Mouse (Mus musculus) CH12.LX (cell line): ENCODE measurements around the gene Prim2. TPM values are rescaled to one million over a fixed set of nuclear protein-coding genes. Genes with fewer than 3 reads are reported as not detected.

Source experiments
- DNase-seq: peaks from one replicate; pipeline ENCODE4 v3.0.0-alpha.2; 2013; ENCODE audit errors: extremely low read depth
- H3K27ac ChIP-seq: 2 replicates; pipeline ENCODE4 v1.5.1; 2012; ENCODE audit warnings: low read depth, mild to moderate bottlenecking, control low read depth, moderate library complexity; ENCODE audit not compliant: insufficient read depth
- H3K27me3 ChIP-seq: replicated peaks from 2 replicates; pipeline ENCODE3; 2012; ENCODE audit warnings: inconsistent platforms
- H3K36me3 ChIP-seq, 2 experiments: replicated peaks in 1 of 2; 2 replicates each; pipeline versions ENCODE3 to v1.6.1; 2012; ENCODE audit warnings: inconsistent platforms in 1 of 2, low read length in 1 of 2, mild to moderate bottlenecking in 1 of 2, mixed read lengths in 1 of 2, moderate library complexity in 1 of 2; ENCODE audit not compliant: control insufficient read depth in 1 of 2, insufficient read depth in 1 of 2
- H3K4me1 ChIP-seq, 2 experiments: 2 replicates each; pipeline ENCODE4 v1.6.1; 2012; ENCODE audit warnings: inconsistent platforms in 1 of 2, moderate library complexity in 1 of 2; ENCODE audit not compliant: insufficient read depth in 2 of 2, control insufficient read depth in 1 of 2
- H3K4me2 ChIP-seq: 2 replicates; pipeline ENCODE4 v1.6.1; 2012; ENCODE audit warnings: low read depth, mild to moderate bottlenecking, control low read depth; ENCODE audit not compliant: poor library complexity, insufficient read depth, severe bottlenecking
- H3K4me3 ChIP-seq, 3 experiments: fragments of 150-350 bp in 1 of 3; sonication (generic) in 1 of 3; replicated peaks in 1 of 3; 2 replicates each; pipeline versions ENCODE3 to v1.5.1; 2011 to 2012; ENCODE audit warnings: low read depth in 2 of 3, low read length in 2 of 3, mild to moderate bottlenecking in 2 of 3, moderate library complexity in 2 of 3, control low read depth in 1 of 3, improper control_type of control experiment in 1 of 3, inconsistent platforms in 1 of 3, mixed read lengths in 1 of 3; ENCODE audit not compliant: poor library complexity in 1 of 3
- H3K79me2 ChIP-seq: replicated peaks from 2 replicates; pipeline ENCODE4 v1.6.1; 2012; ENCODE audit warnings: mild to moderate bottlenecking, moderate library complexity; ENCODE audit not compliant: control insufficient read depth, poor library complexity, insufficient read depth, severe bottlenecking; ENCODE audit errors: extremely low read depth
- H3K9ac ChIP-seq: 2 replicates; pipeline ENCODE4 v1.6.1; 2012; ENCODE audit warnings: low read depth, mild to moderate bottlenecking, control low read depth, moderate library complexity; ENCODE audit not compliant: insufficient read depth
- H3K9me3 ChIP-seq: replicated peaks from 2 replicates; pipeline ENCODE3; 2012; ENCODE audit warnings: low read length, inconsistent platforms, mixed read lengths
- BHLHE40 ChIP-seq: IDR thresholded peaks from 2 replicates; pipeline ENCODE4 v1.6.1; 2011; ENCODE audit warnings: mild to moderate bottlenecking, low read depth, low read length, improper control_type of control experiment
- CHD2 ChIP-seq: IDR thresholded peaks from 2 replicates; pipeline ENCODE4 v1.6.1; 2011; ENCODE audit warnings: low read length, improper control_type of control experiment
- E2F4 ChIP-seq: IDR thresholded peaks from 2 replicates; pipeline ENCODE4 v1.6.1; 2011; ENCODE audit warnings: low read depth, low read length, improper control_type of control experiment; ENCODE audit not compliant: insufficient replicate concordance
- GABPA ChIP-seq: IDR thresholded peaks from 2 replicates; pipeline ENCODE4 v1.6.1; 2012; ENCODE audit warnings: low read depth, low read length, improper control_type of control experiment, inconsistent platforms; ENCODE audit not compliant: insufficient replicate concordance
- IRF4 ChIP-seq: IDR thresholded peaks from 2 replicates; pipeline ENCODE4 v1.6.1; 2014; ENCODE audit warnings: low read depth, mild to moderate bottlenecking, inconsistent platforms, low read length, improper control_type of control experiment
- JUN ChIP-seq: IDR thresholded peaks from 2 replicates; pipeline ENCODE4 v1.6.1; 2011; ENCODE audit warnings: low read depth, mild to moderate bottlenecking, low read length, improper control_type of control experiment, moderate library complexity; ENCODE audit not compliant: insufficient read depth
- MAFK ChIP-seq: IDR thresholded peaks from 2 replicates; pipeline ENCODE4 v1.6.1; 2011; ENCODE audit warnings: low read length, improper control_type of control experiment; ENCODE audit not compliant: insufficient replicate concordance
- MAZ ChIP-seq: IDR thresholded peaks from 2 replicates; pipeline ENCODE4 v1.6.1; 2012; ENCODE audit warnings: low read depth, mild to moderate bottlenecking, inconsistent platforms, low read length, improper control_type of control experiment, moderate library complexity
- MEF2A ChIP-seq: IDR thresholded peaks from 2 replicates; pipeline ENCODE4 v1.6.1; 2014; ENCODE audit warnings: low read depth, mild to moderate bottlenecking, inconsistent platforms, low read length, improper control_type of control experiment, borderline replicate concordance
- MXI1 ChIP-seq: IDR thresholded peaks from 2 replicates; pipeline ENCODE4 v1.6.1; 2011; ENCODE audit warnings: mild to moderate bottlenecking, low read depth, low read length, improper control_type of control experiment
- PAX5 ChIP-seq: IDR thresholded peaks from 2 replicates; pipeline ENCODE4 v1.6.1; 2012; ENCODE audit warnings: low read length, inconsistent platforms, mixed read lengths
- POLR2A ChIP-seq: IDR thresholded peaks from 2 replicates; pipeline ENCODE4 v1.6.1; 2011; ENCODE audit warnings: low read depth, mild to moderate bottlenecking, improper control_type of control experiment, low read length
- POLR2AphosphoS2 ChIP-seq: IDR thresholded peaks from 2 replicates; pipeline ENCODE4 v1.6.1; 2011; ENCODE audit warnings: low read depth, low read length, improper control_type of control experiment
- SMC3 ChIP-seq: IDR thresholded peaks from 2 replicates; pipeline ENCODE4 v1.6.1; 2011; ENCODE audit warnings: low read depth, low read length, improper control_type of control experiment
- TBP ChIP-seq: conservative IDR thresholded peaks from 2 replicates; pipeline ENCODE4 v1.6.1; 2011; ENCODE audit warnings: low read depth, low read length, improper control_type of control experiment
- ZC3H11A ChIP-seq: IDR thresholded peaks from 2 replicates; pipeline ENCODE4 v1.6.1; 2012; ENCODE audit warnings: low read depth, mild to moderate bottlenecking, inconsistent platforms, low read length, improper control_type of control experiment
- ZKSCAN1 ChIP-seq: IDR thresholded peaks from 2 replicates; pipeline ENCODE4 v1.6.1; 2012; ENCODE audit warnings: low read depth, inconsistent platforms, low read length, improper control_type of control experiment, borderline replicate concordance
- dilution Hi-C: fragments of 300-500 bp; cut with MboI; formaldehyde crosslinking; loops from 2 replicates; pipeline ENCODE4 v1.14.3; 2020; ENCODE audit warnings: low sequenced_read_pairs; ENCODE audit not compliant: extremely low pct_unique_long_range_greater_than_20kb, extremely low pct_ligation_motif_present
- in situ Hi-C: fragments of 300-500 bp; cut with MboI; formaldehyde crosslinking; loops from 3 replicates; pipeline ENCODE4 v1.14.3; 2019; ENCODE audit warnings: low sequenced_read_pairs, low pct_ligation_motif_present, low pct_unique_long_range_greater_than_20kb, mixed read lengths
- polyA plus RNA-seq: library from polyadenylated mRNA; unstranded; fragments of >175 nt; gene quantifications from 2 replicates; pipeline ENCODE4 v1.2.1, GENCODE M21; 2012; ENCODE audit warnings: low read depth; ENCODE audit not compliant: insufficient read length
- total RNA-seq, 2 experiments: library from RNA; depleted of rRNA; stranded (reverse); fragments of 300-350 nt in 1 of 2; fragments of >200 nt in 1 of 2; gene quantifications; 2 replicates each; pipeline ENCODE4 v1.2.3; 2012 to 2014

The Prim2 gene
- total and polyA plus RNA-seq, 3 experiments = 41.3 to 72.6 (median 51.7) TPM

- H3K36me3 ChIP-seq = peaks cover 5 to 38% of the 10 kb centered on the region in 2 experiments
- H3K27me3 ChIP-seq = no peaks in the 10 kb centered on the region
- H3K4me3 ChIP-seq = no peak overlapping the region
- peaks cover 3 to 12% of the 10 kb centered on the region in 2 experiments; a peak in 2 of 4 replicates for H3K4me1 ChIP-seq
- DNase-seq = no peak
- H3K9ac ChIP-seq = no peak overlapping the region
- no peak for TF ChIP-seq GABPA
- TF ChIP-seq ZKSCAN1 = no peak
- no peak for TF ChIP-seq POLR2A
- no peak for TF ChIP-seq MEF2A
- no peak for TF ChIP-seq PAX5
- TF ChIP-seq ZC3H11A = no peak
- TF ChIP-seq E2F4 = no peak
- TF ChIP-seq POLR2AphosphoS2 = no peak
- no peak for TF ChIP-seq BHLHE40
- no peak for TF ChIP-seq MAFK
- no peaks in the 10 kb centered on the region for H3K79me2 ChIP-seq
- H3K9me3 ChIP-seq = no peaks in the 10 kb centered on the region
- H3K4me2 ChIP-seq = no peak overlapping the region
- in situ Hi-C loops = no loop called here
- H3K27ac ChIP-seq = no peak overlapping the region
- dilution Hi-C loops = no loop called here
Observed at GRCm38 (mm10) chr1:33612100-33612499, 57.5 kb downstream of the Prim2 start.

GRCm38 (mm10) chr1:33610026-33610721 lies 59.4 kb downstream of the Prim2 start:
- Histone ChIP-seq H3K9ac (no peak overlapping the region), H3K27me3 (no peaks in the 10 kb centered on the region), H3K9me3 (no peaks in the 10 kb centered on the region), H3K4me3 (no peak overlapping the region), H3K36me3 (peaks cover 0 to 38% of the 10 kb centered on the region in 2 experiments), H3K79me2 (no peaks in the 10 kb centered on the region), H3K4me2 (no peak overlapping the region), H3K27ac (no peak overlapping the region), H3K4me1 (peaks cover 0 to 7% of the 10 kb centered on the region in 2 experiments; a peak in 1 of 4 replicates)
- dilution Hi-C loops = no loop called here
- TF ChIP-seq TBP (no peak), PAX5 (no peak), IRF4 (no peak), ZKSCAN1 (no peak), CHD2 (no peak)
- in situ Hi-C loops = no loop called here
- no peak for DNase-seq

GRCm38 (mm10) chr1:33608133-33608532 lies 61.5 kb downstream of the Prim2 start:
- H3K4me2 ChIP-seq = no peak overlapping the region
- DNase-seq = no peak
- TF ChIP-seq SMC3 (no peak), MXI1 (no peak), POLR2A (no peak), JUN (no peak), MAZ (no peak), GABPA (no peak)
- dilution Hi-C loops (no loop called here), in situ Hi-C loops (no loop called here)
- H3K27me3 ChIP-seq = no peaks in the 10 kb centered on the region
- H3K4me1 ChIP-seq = peaks cover 0 to 7% of the 10 kb centered on the region in 2 experiments; a peak in 2 of 4 replicates
- no peak overlapping the region for H3K4me3 ChIP-seq
- H3K36me3 ChIP-seq = peaks cover 0 to 42% of the 10 kb centered on the region in 2 experiments
- H3K9me3 ChIP-seq = no peaks in the 10 kb centered on the region
- no peak overlapping the region for H3K27ac ChIP-seq
- H3K9ac ChIP-seq = no peak overlapping the region
- no peaks in the 10 kb centered on the region for H3K79me2 ChIP-seq
